Mouse (Mus musculus) embryonic facial prominence, embryonic 15.5 days (tissue): ENCODE results near the gene Ddx6. TPM values are rescaled to one million over a fixed set of nuclear protein-coding genes. Genes with fewer than 3 reads are reported as not detected.

Experiments used
- polyA plus RNA-seq: library from polyadenylated mRNA; unstranded; fragments of >200 nt; fragmentation: Nextera tagmentation; extraction: Ambion mirVana; gene quantifications from 2 replicates; pipeline ENCODE4 v1.2.1, GENCODE M21; 2015

Gene Ddx6
- polyA plus RNA-seq, 1 experiment from 2014 or later, result 15.3 TPM

Other genes with a start within 250 kb of the Ddx6 start
- 25.0 and 30.3 TPM in 2 replicates for gene Vps11, start 243.2 kb upstream of the Ddx6 start, polyA plus RNA-seq
- 31.0 and 31.1 TPM in 2 replicates for gene Hyou1, start 225.4 kb upstream of the Ddx6 start, polyA plus RNA-seq
- gene Slc37a4, start 208.0 kb upstream of the Ddx6 start, polyA plus RNA-seq, result 17.3 and 19.8 TPM in 2 replicates
- 1,806 and 1,877 TPM in 2 replicates for gene Rps25, start 197.8 kb upstream of the Ddx6 start, polyA plus RNA-seq
- 137 and 138 TPM in 2 replicates for gene Trappc4, start 197.3 kb upstream of the Ddx6 start, polyA plus RNA-seq
- gene Ccdc84, start 186.3 kb upstream of the Ddx6 start, polyA plus RNA-seq, result 28.1 and 30.5 TPM in 2 replicates
- gene Foxr1, start 163.8 kb upstream of the Ddx6 start, polyA plus RNA-seq, result not detected in 2 replicates
- 2.1 and 3.3 TPM in 2 replicates for gene Upk2, start 149.9 kb upstream of the Ddx6 start, polyA plus RNA-seq
- 21.2 and 21.8 TPM in 2 replicates for gene Bcl9l, start 122.1 kb upstream of the Ddx6 start, polyA plus RNA-seq
- gene Cxcr5, start 43.0 kb upstream of the Ddx6 start, polyA plus RNA-seq, result 0.29 and 0.49 TPM in 2 replicates
- not detected in 2 replicates for gene Treh, start 68.3 kb downstream of the Ddx6 start, polyA plus RNA-seq
- 38.6 and 39.0 TPM in 2 replicates for gene Phldb1, start 130.3 kb downstream of the Ddx6 start, polyA plus RNA-seq
- gene Arcn1, start 163.0 kb downstream of the Ddx6 start, polyA plus RNA-seq, result 191 and 195 TPM in 2 replicates
- gene Ift46, start 163.0 kb downstream of the Ddx6 start, polyA plus RNA-seq, result 107 and 125 TPM in 2 replicates
- gene Tmem25, start 194.4 kb downstream of the Ddx6 start, polyA plus RNA-seq, result 2.5 and 2.6 TPM in 2 replicates
- 0.31 TPM in 1 of 2 replicates, not detected in the other for gene Ttc36, start 198.2 kb downstream of the Ddx6 start, polyA plus RNA-seq